Mouse (Mus musculus): Measurements from ENCODE around the gene Lpar4. TPM values are rescaled to one million over a fixed set of nuclear protein-coding genes. Genes with fewer than 3 reads are reported as not detected.

Gene Lpar4
- 1 to 10 TPM; 1.4 to 2.0 TPM for total RNA-seq (2021)

- intact Hi-C loops (cut with DNase I) = loop anchor here (5.0 kb wide), 1 partner anchor 247 kb away; no protein-coding TSS in a partner anchor
- peak; percentile 18 to 36 for DNase-seq
Measured at GRCm38 (mm10) chrX:106920175-106920827, at the start of gene Lpar4. Gene Lpar4 (plus strand): TSS chrX:106920625.

DNA sequence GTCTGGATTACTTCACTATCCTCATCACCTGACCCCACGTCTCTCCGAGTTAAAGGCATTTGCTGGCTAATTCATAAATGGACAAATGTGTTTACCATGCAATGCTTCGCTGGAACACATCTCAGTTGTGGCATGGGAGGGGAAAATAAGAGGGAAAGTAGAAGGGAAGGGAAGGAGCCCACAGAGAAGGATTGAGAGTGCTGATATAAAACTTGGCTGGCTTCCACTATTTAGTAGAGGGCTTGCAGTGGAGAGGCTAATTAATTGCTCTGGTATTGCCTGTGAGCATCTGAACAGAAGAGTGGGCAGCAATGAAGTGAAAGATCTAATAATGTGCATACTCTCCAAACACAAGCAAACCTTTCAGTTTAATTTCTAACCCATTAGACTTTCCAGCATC lies 49.0 kb upstream of the Lpar4 start:
- no peak for DNase-seq
- intact Hi-C loops (cut with DNase I) = no loop called here

GRCm38 (mm10) chrX:106871894-106872293 lies 48.5 kb upstream of the Lpar4 start:
- intact Hi-C loops (cut with DNase I) = no loop called here
- DNase-seq = no peak

- no peak for DNase-seq
- intact Hi-C loops (cut with DNase I) = no loop called here
Measured at GRCm38 (mm10) chrX:106872315-106872714, 48.1 kb upstream of the Lpar4 start.

DNA sequence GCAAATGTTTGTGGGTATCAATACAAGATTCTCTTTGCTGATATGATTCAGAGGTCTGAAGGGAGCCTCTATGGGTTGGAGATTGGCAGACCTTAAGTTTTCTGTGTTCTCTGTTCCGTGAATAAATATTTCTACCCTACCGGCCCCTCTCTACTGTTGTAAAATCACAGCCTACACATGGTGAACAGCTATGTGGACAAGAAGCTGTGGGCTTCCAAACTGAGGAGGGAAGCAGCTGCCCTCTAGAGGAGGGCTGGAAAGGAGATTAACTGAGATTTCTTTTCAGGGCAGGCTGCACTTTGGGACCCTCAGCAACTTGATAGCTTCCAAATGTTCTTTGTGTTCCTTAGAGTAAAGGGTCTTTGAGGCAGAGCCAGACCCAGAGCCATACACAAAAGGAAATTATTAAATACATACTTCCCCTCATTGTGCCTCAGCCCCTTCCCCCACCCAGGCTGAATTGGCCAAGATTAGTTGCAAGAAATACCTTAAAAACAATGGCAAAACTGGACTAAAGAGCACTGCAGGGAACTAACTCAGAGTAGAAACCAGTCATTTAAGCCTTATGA lies 22.6 kb upstream of the Lpar4 start:
- intact Hi-C loops (cut with DNase I) = no loop called here
- DNase-seq = no peak

- intact Hi-C loops (cut with DNase I) = loop anchor here (5.0 kb wide), 1 partner anchor 246 kb away; no protein-coding TSS in a partner anchor
Measured at GRCm38 (mm10) chrX:106920828-106921619, 599 bp downstream of the Lpar4 start.

DNA sequence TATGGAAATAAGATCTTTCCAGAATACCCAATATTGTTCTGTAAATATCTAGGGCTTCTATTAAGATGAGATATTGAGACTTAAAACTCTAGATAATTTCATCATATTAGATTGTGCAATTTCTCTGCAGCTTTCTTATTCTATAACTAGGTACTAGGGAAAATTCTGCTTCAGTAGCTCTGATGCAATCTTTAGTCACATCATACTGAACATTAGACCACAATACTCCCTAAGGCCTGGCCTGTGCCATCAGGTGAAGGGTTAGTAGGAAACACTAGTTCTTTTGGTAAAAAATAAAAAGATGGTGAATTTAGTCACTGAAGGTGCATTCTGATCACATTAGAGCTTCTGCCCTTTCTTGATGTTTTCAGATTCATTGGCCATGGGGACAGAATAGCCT lies 4.1 kb downstream of the Lpar4 start:
- DNase-seq = no peak
- intact Hi-C loops (cut with DNase I) = loop anchor here (5.0 kb wide), 1 partner anchor 243 kb away; no protein-coding TSS in a partner anchor

More at GRCm38 (mm10) chrX:106920828-106921619, 599 bp downstream of the Lpar4 start:
- DNase-seq = no peak

GRCm38 (mm10) chrX:106939326-106939725 lies 18.9 kb downstream of the Lpar4 start:
- DNase-seq = no peak
- intact Hi-C loops (cut with DNase I) = no loop called here

GRCm38 (mm10) chrX:106950558-106950957 lies 30.1 kb downstream of the Lpar4 start:
- intact Hi-C loops (cut with DNase I) = no loop called here
- no peak for DNase-seq

DNA sequence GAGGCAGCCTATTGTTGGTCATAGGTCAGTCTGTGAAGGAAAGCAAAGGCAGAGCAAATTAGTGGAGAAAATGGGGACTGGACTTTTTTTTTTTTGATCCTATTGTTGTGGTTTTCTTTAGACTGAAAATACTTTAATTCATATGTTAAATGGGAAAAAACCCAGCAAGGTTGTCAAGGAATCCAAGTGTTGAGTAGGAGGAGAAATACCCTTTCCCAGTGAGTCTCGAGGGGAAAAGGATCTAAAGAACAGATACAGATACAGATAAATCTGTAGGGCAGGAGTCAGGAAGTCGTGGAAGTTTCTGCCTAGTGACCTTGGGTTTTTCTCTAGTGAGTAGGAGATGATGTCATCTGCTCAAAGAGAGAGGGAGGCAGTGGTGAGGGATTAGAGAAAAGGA lies 30.6 kb downstream of the Lpar4 start:
- intact Hi-C loops (cut with DNase I) = no loop called here
- DNase-seq = no peak

DNA sequence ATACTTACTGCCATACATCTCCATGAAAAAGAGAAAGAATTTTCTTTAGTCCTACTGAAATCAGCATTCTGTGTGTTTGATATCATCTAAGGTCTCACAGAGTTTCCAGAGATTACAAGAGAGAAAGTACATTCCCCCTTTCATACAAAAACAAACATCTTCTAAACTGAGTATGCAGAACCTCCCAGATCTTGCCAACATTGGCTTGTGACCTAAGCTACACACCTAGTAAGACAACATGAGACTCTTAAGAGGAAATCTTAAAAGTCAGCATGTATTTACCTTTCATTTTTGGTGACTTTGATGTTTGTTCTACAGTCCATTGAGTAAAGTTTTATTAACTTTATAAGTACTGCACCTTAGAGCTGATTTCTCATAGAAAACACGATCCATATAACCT lies 33.4 kb downstream of the Lpar4 start:
- intact Hi-C loops (cut with DNase I) = no loop called here
- no peak for DNase-seq

GRCm38 (mm10) chrX:106962233-106962632 lies 41.8 kb downstream of the Lpar4 start:
- no peak for DNase-seq
- intact Hi-C loops (cut with DNase I) = no loop called here

- intact Hi-C loops (cut with DNase I) = no loop called here
- DNase-seq = peak; percentile 13 to 22
Measured at GRCm38 (mm10) chrX:106964326-106964725, 43.9 kb downstream of the Lpar4 start.

Other genes starting within 250 kb of the Lpar4 start
- under 1 TPM; 0.46 to 0.92 TPM for gene Rtl3, start 80.0 kb upstream of the Lpar4 start, total RNA-seq (2021)
- gene P2ry10, start 167.9 kb downstream of the Lpar4 start, total RNA-seq (2021) = under 1 TPM; 0.19 to 0.39 TPM
- gene P2ry10b, start 228.3 kb downstream of the Lpar4 start, total RNA-seq (2021) = 1 to 10 TPM in 1 of 2 experiments, under 1 TPM in 1; 0.97 to 1.2 TPM